Mouse (Mus musculus): ENCODE measurements around the gene Ube2m. TPM values are rescaled to one million over a fixed set of nuclear protein-coding genes. Genes with fewer than 3 reads are reported as not detected.

Ube2m gene
- polyA plus RNA-seq, 2 experiments = 80.7 to 100 TPM

GRCm38 (mm10) chr7:13034148-13034977, 3.7 kb downstream of the Ube2m start, which contains the start of gene Chmp2a:
Gene Chmp2a (minus strand): TSS chr7:13034807.
- ATAC-seq (ENCODE audit: insufficient read depth) = peak; percentile 65
- Histone ChIP-seq H3K4me3 (ENCODE audit: insufficient read depth in 1 of 2, low read depth in 2 of 2, low read length in 2 of 2) (peak within 1 kb of the TSS; percentile 80 to 89), H3K27ac (peak within 1 kb of the TSS; percentile 87), H3K9ac (replicated peaks) (peak within 1 kb of the TSS; percentile 92), H3K27me3 (ENCODE audit: control insufficient read depth, insufficient read depth, low read length) (no peaks in the 10 kb centered on the region), H3K4me1 (replicated peaks; ENCODE audit: control insufficient read depth in 2 of 2, insufficient read depth in 2 of 2, low read length in 1 of 2) (peaks cover 17 to 28% of the 10 kb centered on the region in 2 experiments), H3K9me3 (ENCODE audit: control insufficient read depth, low read length) (no peaks in the 10 kb centered on the region), H3K4me2 (ENCODE audit: low read depth) (peak within 1 kb of the TSS; percentile 85), H3K36me3 (replicated peaks; ENCODE audit: control insufficient read depth, insufficient read depth, low read depth) (peaks cover 51% of the 10 kb centered on the region)
- under 1% methylated on average over 45 of the region's 45 CpGs for WGBS (ENCODE audit: insufficient replicate concordance)
- DNase-seq (ENCODE audit: low read depth in 3 of 3, low spot score in 3 of 3) = peak; percentile 90 to 93 (median 92)
- TF ChIP-seq EP300 (IDR thresholded peaks at IDR 0.05; ENCODE audit: low read depth) (no peak), CTCF (IDR thresholded peaks at IDR 0.05; ENCODE audit: low read depth) (no peak)

GRCm38 (mm10) chr7:13033451-13034147, 4.5 kb downstream of the Ube2m start:
- Histone ChIP-seq H3K4me1 (replicated peaks; ENCODE audit: control insufficient read depth in 2 of 2, insufficient read depth in 2 of 2, low read length in 1 of 2) (peaks cover 12 to 21% of the 10 kb centered on the region in 2 experiments), H3K4me3 (ENCODE audit: insufficient read depth in 1 of 2, low read depth in 2 of 2, low read length in 2 of 2) (peak overlapping the region; percentile 80 to 89), H3K9ac (replicated peaks) (peak overlapping the region; percentile 92), H3K27ac (peak overlapping the region; percentile 87), H3K27me3 (ENCODE audit: control insufficient read depth, insufficient read depth, low read length) (no peaks in the 10 kb centered on the region), H3K4me2 (ENCODE audit: low read depth) (peak overlapping the region; percentile 85), H3K9me3 (ENCODE audit: control insufficient read depth, low read length) (no peaks in the 10 kb centered on the region), H3K36me3 (replicated peaks; ENCODE audit: control insufficient read depth, insufficient read depth, low read depth) (peaks cover 58% of the 10 kb centered on the region)
- TF ChIP-seq EP300 (IDR thresholded peaks at IDR 0.05; ENCODE audit: low read depth) = no peak
- no peak for TF ChIP-seq CTCF (IDR thresholded peaks at IDR 0.05; ENCODE audit: low read depth)
- no peak for DNase-seq (ENCODE audit: low read depth in 3 of 3, low spot score in 3 of 3)
- ATAC-seq (ENCODE audit: insufficient read depth) = no peak
- WGBS (ENCODE audit: insufficient replicate concordance) = 38% methylated on average over 13 of the region's 13 CpGs

GRCm38 (mm10) chr7:13032541-13032940, 5.5 kb downstream of the Ube2m start:
- Histone ChIP-seq H3K9ac (replicated peaks) (no peak overlapping the region), H3K4me1 (replicated peaks; ENCODE audit: control insufficient read depth in 2 of 2, insufficient read depth in 2 of 2, low read length in 1 of 2) (peaks cover 11 to 20% of the 10 kb centered on the region in 2 experiments), H3K4me3 (ENCODE audit: insufficient read depth in 1 of 2, low read depth in 2 of 2, low read length in 2 of 2) (no peak overlapping the region), H3K9me3 (ENCODE audit: control insufficient read depth, low read length) (no peaks in the 10 kb centered on the region), H3K27me3 (ENCODE audit: control insufficient read depth, insufficient read depth, low read length) (no peaks in the 10 kb centered on the region), H3K4me2 (ENCODE audit: low read depth) (no peak overlapping the region), H3K27ac (no peak overlapping the region), H3K36me3 (replicated peaks; ENCODE audit: control insufficient read depth, insufficient read depth, low read depth) (peaks cover 69% of the 10 kb centered on the region)
- no peak for TF ChIP-seq CTCF (IDR thresholded peaks at IDR 0.05; ENCODE audit: low read depth)
- no peak for TF ChIP-seq EP300 (IDR thresholded peaks at IDR 0.05; ENCODE audit: low read depth)
- DNase-seq (ENCODE audit: low read depth in 3 of 3, low spot score in 3 of 3) (no peak), ATAC-seq (ENCODE audit: insufficient read depth) (no peak)
- WGBS (ENCODE audit: insufficient replicate concordance) = 89% methylated on average over 7 of the region's 7 CpGs

- 68% methylated on average over 2 of the region's 2 CpGs for WGBS (ENCODE audit: insufficient replicate concordance)
- H3K4me3 ChIP-seq (ENCODE audit: insufficient read depth in 1 of 2, low read depth in 2 of 2, low read length in 2 of 2) = no peak overlapping the region
- DNase-seq (ENCODE audit: low read depth in 3 of 3, low spot score in 3 of 3) (no peak), ATAC-seq (ENCODE audit: insufficient read depth) (no peak)
- no peak overlapping the region for H3K9ac ChIP-seq (replicated peaks)
- H3K4me2 ChIP-seq (ENCODE audit: low read depth) = no peak overlapping the region
- H3K27me3 ChIP-seq (ENCODE audit: control insufficient read depth, insufficient read depth, low read length) = no peaks in the 10 kb centered on the region
- no peak for TF ChIP-seq EP300 (IDR thresholded peaks at IDR 0.05; ENCODE audit: low read depth)
- TF ChIP-seq CTCF (IDR thresholded peaks at IDR 0.05; ENCODE audit: low read depth) = no peak
- peaks cover 11 to 20% of the 10 kb centered on the region in 2 experiments for H3K4me1 ChIP-seq (replicated peaks; ENCODE audit: control insufficient read depth in 2 of 2, insufficient read depth in 2 of 2, low read length in 1 of 2)
- peaks cover 74% of the 10 kb centered on the region for H3K36me3 ChIP-seq (replicated peaks; ENCODE audit: control insufficient read depth, insufficient read depth, low read depth)
- H3K9me3 ChIP-seq (ENCODE audit: control insufficient read depth, low read length) = no peaks in the 10 kb centered on the region
- no peak overlapping the region for H3K27ac ChIP-seq
These were observed 6.1 kb downstream of the Ube2m start for GRCm38 (mm10) chr7:13031983-13032382.

GRCm38 (mm10) chr7:13031069-13031468, 7.0 kb downstream of the Ube2m start:
- Histone ChIP-seq H3K27ac (no peak overlapping the region), H3K4me2 (ENCODE audit: low read depth) (no peak overlapping the region), H3K9ac (replicated peaks) (no peak overlapping the region), H3K27me3 (ENCODE audit: control insufficient read depth, insufficient read depth, low read length) (no peaks in the 10 kb centered on the region), H3K9me3 (ENCODE audit: control insufficient read depth, low read length) (no peaks in the 10 kb centered on the region), H3K4me1 (replicated peaks; ENCODE audit: control insufficient read depth in 2 of 2, insufficient read depth in 2 of 2, low read length in 1 of 2) (peaks cover 8 to 16% of the 10 kb centered on the region in 2 experiments; a peak in 3 of 4 replicates), H3K4me3 (ENCODE audit: insufficient read depth in 1 of 2, low read depth in 2 of 2, low read length in 2 of 2) (no peak overlapping the region), H3K36me3 (replicated peaks; ENCODE audit: control insufficient read depth, insufficient read depth, low read depth) (peaks cover 79% of the 10 kb centered on the region)
- no peak for DNase-seq (ENCODE audit: low read depth in 3 of 3, low spot score in 3 of 3)
- 76% methylated on average over 5 of the region's 5 CpGs for WGBS (ENCODE audit: insufficient replicate concordance)
- TF ChIP-seq CTCF (IDR thresholded peaks at IDR 0.05; ENCODE audit: low read depth) (peak; percentile 37), EP300 (IDR thresholded peaks at IDR 0.05; ENCODE audit: low read depth) (no peak)
- ATAC-seq (ENCODE audit: insufficient read depth) = no peak
